In genomic region chr13:103095491-103095890, GRCm38 (mm10) we compare ENCODE assay signal across 14 mouse cellular contexts.
A peak's percentile ranks its signal among the peaks of the same experiment; 100 is the strongest.
DNase-seq lines count a peak whose midpoint lies in the region; ATAC-seq and TF ChIP-seq lines count a peak whose summit lies in the region.
"Had no signal": no experiment of that assay in that cellular context is flagged by ENCODE, and none has a peak within 500 bp of the region (broad histone marks: within the 10 kb centered on the region; RNA-seq: fewer than 3 reads in every experiment).

No protein-coding gene starts in this region.

- no peaks in the 10 kb centered on the region for H3K27me3 ChIP-seq in forebrain, postnatal 0 days (ENCODE audit: insufficient read depth, low read length)
- H3K27me3 ChIP-seq in forebrain, embryonic 16.5 days (replicated peaks; ENCODE audit: control insufficient read depth, insufficient read depth, low read length), result peaks cover 5% of the 10 kb centered on the region; the same call in 1 of the 2 replicates
- peaks cover 3% of the 10 kb centered on the region; the same call in 1 of the 2 replicates for H3K27me3 ChIP-seq in kidney, embryonic 16.5 days (ENCODE audit: insufficient read depth, low read length)
- H3K27me3 ChIP-seq in midbrain, embryonic 14.5 days (ENCODE audit: control insufficient read depth, insufficient read depth, low read length), result no peaks in the 10 kb centered on the region
- peaks cover 24% of the 10 kb centered on the region for H3K27me3 ChIP-seq in midbrain, embryonic 10.5 days (ENCODE audit: low read depth, poor library complexity, severe bottlenecking)
- 0 out of 2 replicates have a peak, but pooled peaks cover 4% of the 10 kb centered on the region for H3K27me3 ChIP-seq in neural tube, embryonic 15.5 days (replicated peaks)

- peaks cover 3% of the 10 kb centered on the region for H3K4me1 ChIP-seq in forebrain, postnatal 0 days (ENCODE audit: insufficient read depth)
- peaks cover 10% of the 10 kb centered on the region for H3K4me1 ChIP-seq in forebrain, embryonic 16.5 days (replicated peaks; ENCODE audit: control insufficient read depth, insufficient read depth, low read length)
- peaks cover 3% of the 10 kb centered on the region; the same call in 1 of the 2 replicates for H3K4me1 ChIP-seq in kidney, embryonic 16.5 days (ENCODE audit: insufficient read depth, low read length)
- H3K4me1 ChIP-seq in midbrain, embryonic 14.5 days (ENCODE audit: control insufficient read depth, insufficient read depth, low read length), result peaks cover 12% of the 10 kb centered on the region
- H3K4me1 ChIP-seq in midbrain, embryonic 10.5 days, result peaks cover 25% of the 10 kb centered on the region
- peaks cover 18% of the 10 kb centered on the region for H3K4me1 ChIP-seq in neural tube, embryonic 15.5 days

- H3K4me2 ChIP-seq in forebrain, postnatal 0 days (ENCODE audit: low read depth), result no peak overlapping the region; the same call in 1 of the 2 replicates
- H3K4me2 ChIP-seq in forebrain, embryonic 16.5 days (ENCODE audit: low read length), result no peak overlapping the region
- peak overlapping the region; percentile 18; the same call in 1 of the 2 replicates for H3K4me2 ChIP-seq in kidney, embryonic 16.5 days (replicated peaks; ENCODE audit: low read depth, low read length)
- peak overlapping the region; percentile 85 for H3K4me2 ChIP-seq in midbrain, embryonic 14.5 days (ENCODE audit: low read length)
- H3K4me2 ChIP-seq in neural tube, embryonic 15.5 days, result peak overlapping the region; percentile 7; the same call in 1 of the 2 replicates

- no peak for ATAC-seq in forebrain, postnatal 0 days
- ATAC-seq in forebrain, embryonic 16.5 days, result no peak
- no peak for ATAC-seq in kidney, embryonic 16.5 days (ENCODE audit: low FRiP score, low TSS enrichment)
- ATAC-seq in midbrain, embryonic 14.5 days (ENCODE audit: low FRiP score, low TSS enrichment), result no peak
- no peak for ATAC-seq in neural tube, embryonic 15.5 days (ENCODE audit: low FRiP score)
- ATAC-seq: activated CD4-positive, CD25-positive, alpha-beta regulatory T cell, adult 4 months; inflammation-experienced regulatory T-cells, adult 6 months had no signal

- no peak for TF ChIP-seq CTCF in forebrain, postnatal 0 days (IDR thresholded peaks at IDR 0.05; ENCODE audit: low read depth)

- H3K4me3 ChIP-seq in forebrain, postnatal 0 days (ENCODE audit: low read depth, low read length), result peak overlapping the region; percentile 40; the same call in 1 of the 2 replicates
- no peak overlapping the region for H3K4me3 ChIP-seq in forebrain, embryonic 16.5 days (replicated peaks; ENCODE audit: low read length)
- peak overlapping the region; percentile 16; the same call in 1 of the 2 replicates for H3K4me3 ChIP-seq in kidney, embryonic 16.5 days (ENCODE audit: low read length)
- no peak overlapping the region for H3K4me3 ChIP-seq in midbrain, embryonic 14.5 days (replicated peaks; ENCODE audit: low read depth, low read length)
- no peak overlapping the region for H3K4me3 ChIP-seq in midbrain, embryonic 10.5 days
- 0 out of 2 replicates have a peak overlapping the region, but pooled peaks have one; percentile 17 for H3K4me3 ChIP-seq in neural tube, embryonic 15.5 days (replicated peaks)
- H3K4me3 ChIP-seq: erythroblast, embryonic 14.5 days had no signal

- no peaks in the 10 kb centered on the region for H3K36me3 ChIP-seq in forebrain, postnatal 0 days (ENCODE audit: insufficient read depth)
- H3K36me3 ChIP-seq in forebrain, embryonic 16.5 days (ENCODE audit: control insufficient read depth, insufficient read depth), result no peaks in the 10 kb centered on the region
- H3K36me3 ChIP-seq in kidney, embryonic 16.5 days (ENCODE audit: insufficient read depth, low read length), result no peaks in the 10 kb centered on the region
- H3K36me3 ChIP-seq in midbrain, embryonic 14.5 days (ENCODE audit: control insufficient read depth, insufficient read depth, low read length), result no peaks in the 10 kb centered on the region
- H3K36me3 ChIP-seq in midbrain, embryonic 10.5 days, result no peaks in the 10 kb centered on the region
- no peaks in the 10 kb centered on the region for H3K36me3 ChIP-seq in neural tube, embryonic 15.5 days
- H3K36me3 ChIP-seq: G1E had no signal

- H3K27ac ChIP-seq in forebrain, postnatal 0 days (ENCODE audit: low read depth, low read length), result no peak overlapping the region
- no peak overlapping the region for H3K27ac ChIP-seq in forebrain, embryonic 16.5 days (ENCODE audit: low read length)
- H3K27ac ChIP-seq in kidney, embryonic 16.5 days (ENCODE audit: low read length), result peak overlapping the region; percentile 56; the same call in 1 of the 2 replicates
- no peak overlapping the region for H3K27ac ChIP-seq in midbrain, embryonic 14.5 days (replicated peaks; ENCODE audit: low read depth, low read length)
- H3K27ac ChIP-seq in midbrain, embryonic 10.5 days (replicated peaks), result no peak overlapping the region
- H3K27ac ChIP-seq in neural tube, embryonic 15.5 days (replicated peaks), result no peak overlapping the region
- H3K27ac ChIP-seq: macrophage had no signal

- DNase-seq in forebrain, postnatal 0 days, result no peak
- no peak for DNase-seq in kidney, adult 18-20 months
- no peak for DNase-seq in midbrain, embryonic 14.5 days
- DNase-seq in midbrain, embryonic 10.5 days (ENCODE audit: low spot score), result no peak
- no peak for DNase-seq in urinary bladder, postnatal 25 days (ENCODE audit: low spot score)
- DNase-seq: cerebellum, postnatal 36 days had no signal

- 58% methylated on average over 7 of the region's 7 CpGs for WGBS in forebrain, postnatal 0 days
- 58% methylated on average over 7 of the region's 7 CpGs for WGBS in forebrain, embryonic 16.5 days
- WGBS in kidney, embryonic 16.5 days, result 63% methylated on average over 7 of the region's 7 CpGs
- 40% methylated on average over 7 of the region's 7 CpGs for WGBS in midbrain, embryonic 14.5 days
- 57% methylated on average over 7 of the region's 7 CpGs for WGBS in midbrain, embryonic 10.5 days
- WGBS in neural tube, embryonic 15.5 days, result 55% methylated on average over 7 of the region's 7 CpGs

- H3K9me3 ChIP-seq in forebrain, postnatal 0 days (ENCODE audit: low read length), result no peaks in the 10 kb centered on the region
- H3K9me3 ChIP-seq in forebrain, embryonic 16.5 days (ENCODE audit: control insufficient read depth, low read length), result no peaks in the 10 kb centered on the region
- no peaks in the 10 kb centered on the region for H3K9me3 ChIP-seq in kidney, embryonic 16.5 days (ENCODE audit: low read length)
- no peaks in the 10 kb centered on the region for H3K9me3 ChIP-seq in midbrain, embryonic 14.5 days (ENCODE audit: control insufficient read depth, low read length)
- no peaks in the 10 kb centered on the region for H3K9me3 ChIP-seq in midbrain, embryonic 10.5 days (replicated peaks)
- no peaks in the 10 kb centered on the region for H3K9me3 ChIP-seq in neural tube, embryonic 15.5 days (replicated peaks)
- H3K9me3 ChIP-seq: G1E had no signal

- no peak overlapping the region for H3K9ac ChIP-seq in forebrain, postnatal 0 days
- no peak overlapping the region for H3K9ac ChIP-seq in forebrain, embryonic 16.5 days (replicated peaks; ENCODE audit: low read depth, low read length)
- no peak overlapping the region for H3K9ac ChIP-seq in kidney, embryonic 16.5 days (replicated peaks; ENCODE audit: low read length)
- H3K9ac ChIP-seq in midbrain, embryonic 14.5 days (replicated peaks; ENCODE audit: low read length), result no peak overlapping the region
- H3K9ac ChIP-seq in neural tube, embryonic 15.5 days (replicated peaks), result no peak overlapping the region

Comparison
In these comparisons a context has a peak if more than half of its experiments do, and no peak if none do; other contexts are left out.
1. H3K4me3 ChIP-seq: peak in forebrain, postnatal 0 days (single experiment), kidney, embryonic 16.5 days (single experiment) and neural tube, embryonic 15.5 days (single experiment); none in forebrain, embryonic 16.5 days (single experiment), midbrain, embryonic 14.5 days (single experiment) and midbrain, embryonic 10.5 days (single experiment).
2. H3K4me2 ChIP-seq: peak in kidney, embryonic 16.5 days (single experiment), midbrain, embryonic 14.5 days (single experiment) and neural tube, embryonic 15.5 days (single experiment); none in forebrain, postnatal 0 days (single experiment) and forebrain, embryonic 16.5 days (single experiment).